Mouse (Mus musculus) liver, embryonic 14.5 days (tissue): ENCODE measurements around the gene Eid2. TPM values are rescaled to one million over a fixed set of nuclear protein-coding genes. Genes with fewer than 3 reads are reported as not detected.

Source experiments
- ATAC-seq: fragments of 200-750 bp; cut with Nextera tagmentation; 2 replicates; pipeline ENCODE4 v1.8.0; 2017; ENCODE audit warnings: moderate number of reproducible peaks, mild to moderate bottlenecking, moderate library complexity; ENCODE audit not compliant: insufficient read depth
- DNase-seq, 3 experiments: peaks; one replicate each; pipeline ENCODE4 v3.0.0-alpha.2; 2012 to 2013; ENCODE audit warnings: low read depth in 3 of 3, low spot score in 3 of 3
- H3K27ac ChIP-seq: fragments of 300-500 bp; sonication (generic); 2 replicates; pipeline ENCODE4 v1.5.1; 2014; ENCODE audit warnings: moderate library complexity, mild to moderate bottlenecking, control low read depth, inconsistent platforms
- H3K27me3 ChIP-seq: fragments of 300-500 bp; sonication (generic); 2 replicates; pipeline ENCODE4 v1.6.1; 2014; ENCODE audit warnings: mild to moderate bottlenecking, low read length, moderate library complexity; ENCODE audit not compliant: control insufficient read depth, insufficient read depth
- H3K36me3 ChIP-seq: fragments of 300-500 bp; sonication (generic); replicated peaks from 2 replicates; pipeline ENCODE4 v1.6.1; 2014; ENCODE audit warnings: low read depth; ENCODE audit not compliant: control insufficient read depth, insufficient read depth
- H3K4me1 ChIP-seq, 2 experiments: fragments of 200-500 bp in 1 of 2; fragments of 300-500 bp in 1 of 2; sonication (generic) in 1 of 2; replicated peaks; 2 replicates each; pipeline ENCODE4 v1.6.1; 2012 to 2014; ENCODE audit warnings: antibody characterized with exemption in 1 of 2, inconsistent platforms in 1 of 2, low read length in 1 of 2; ENCODE audit not compliant: control insufficient read depth in 2 of 2, insufficient read depth in 2 of 2
- H3K4me2 ChIP-seq: fragments of 300-500 bp; sonication (generic); 2 replicates; pipeline ENCODE4 v1.6.1; 2014; ENCODE audit warnings: low read depth, mild to moderate bottlenecking, control low read depth, moderate library complexity
- H3K4me3 ChIP-seq, 2 experiments: fragments of 200-500 bp in 1 of 2; fragments of 300-500 bp in 1 of 2; sonication (generic) in 1 of 2; 2 replicates each; pipeline ENCODE4 v1.5.1; 2012 to 2014; ENCODE audit warnings: low read depth in 2 of 2, low read length in 2 of 2, mild to moderate bottlenecking in 2 of 2, control low read depth in 1 of 2, inconsistent platforms in 1 of 2, moderate library complexity in 1 of 2; ENCODE audit not compliant: insufficient read depth in 1 of 2
- H3K9ac ChIP-seq: fragments of 300-500 bp; sonication (generic); replicated peaks from 2 replicates; pipeline ENCODE4 v1.6.1; 2014; ENCODE audit warnings: mild to moderate bottlenecking, control low read depth, moderate library complexity
- H3K9me3 ChIP-seq: fragments of 300-500 bp; sonication (generic); 2 replicates; pipeline ENCODE4 v1.6.1; 2016; ENCODE audit warnings: low read length, mixed read lengths; ENCODE audit not compliant: control insufficient read depth
- CTCF ChIP-seq: IDR thresholded peaks from 2 replicates; pipeline ENCODE4 v1.5.1; 2016; ENCODE audit warnings: antibody characterized with exemption, low read depth, control low read depth
- EP300 ChIP-seq: IDR thresholded peaks from 2 replicates; pipeline ENCODE4 v1.6.1; 2016; ENCODE audit warnings: antibody characterized with exemption, low read depth
- WGBS: fragments of 180-500 bp; shearing (Covaris S2); extraction: QIAGEN DNeasy Blood & Tissue Kit; methylation state at CpG from one replicate; pipeline ENCODE4 v1.1.7; 2014; ENCODE audit not compliant: insufficient replicate concordance; 5-methylcytosine and 5-hydroxymethylcytosine counted together
- polyA plus RNA-seq, 2 experiments: library from polyadenylated mRNA; depleted of rRNA in 1 of 2; stranded (reverse) in 1 of 2; unstranded in 1 of 2; fragments of >200 nt; fragmentation: Nextera tagmentation in 1 of 2; extraction: Ambion mirVana in 1 of 2; gene quantifications; 2 replicates each; pipeline versions ENCODE4 v1.2.1 to v1.2.3; 2012 to 2014

Gene Eid2
- polyA plus RNA-seq, 2 experiments = 0.38 to 2.3 TPM

DNA sequence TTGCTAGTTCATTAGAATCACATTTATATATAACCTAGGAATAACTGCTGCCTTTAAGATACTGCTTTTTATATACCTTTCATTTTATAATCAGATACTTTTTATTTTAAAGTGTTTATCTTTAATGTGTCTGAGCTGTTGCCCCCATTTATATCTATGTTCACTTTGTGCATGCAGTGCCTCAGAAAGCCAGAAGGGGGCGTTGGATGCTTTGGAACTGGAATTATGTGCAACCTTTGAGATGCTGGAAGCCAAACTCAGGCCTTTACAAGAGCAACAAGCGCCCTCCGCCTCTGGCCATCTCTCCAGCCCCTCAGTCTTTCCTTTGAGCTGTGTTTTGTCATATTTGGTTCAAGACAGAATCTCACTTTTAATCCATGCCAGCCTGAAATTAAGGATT, 4.1 kb downstream of the Eid2 start:
- H3K36me3 ChIP-seq = no peaks in the 10 kb centered on the region
- no peak overlapping the region for H3K9ac ChIP-seq
- no peaks in the 10 kb centered on the region for H3K9me3 ChIP-seq
- H3K4me2 ChIP-seq = no peak overlapping the region
- H3K4me3 ChIP-seq = no peak overlapping the region
- H3K4me1 ChIP-seq = peaks cover 0 to 2% of the 10 kb centered on the region in 2 experiments; a peak in 1 of 4 replicates
- 65% methylated on average over 3 of the region's 3 CpGs for WGBS
- ATAC-seq = no peak
- TF ChIP-seq CTCF (peak; percentile 44), EP300 (no peak)
- peaks cover 13% of the 10 kb centered on the region for H3K27me3 ChIP-seq
- no peak for DNase-seq
- no peak overlapping the region for H3K27ac ChIP-seq

DNA sequence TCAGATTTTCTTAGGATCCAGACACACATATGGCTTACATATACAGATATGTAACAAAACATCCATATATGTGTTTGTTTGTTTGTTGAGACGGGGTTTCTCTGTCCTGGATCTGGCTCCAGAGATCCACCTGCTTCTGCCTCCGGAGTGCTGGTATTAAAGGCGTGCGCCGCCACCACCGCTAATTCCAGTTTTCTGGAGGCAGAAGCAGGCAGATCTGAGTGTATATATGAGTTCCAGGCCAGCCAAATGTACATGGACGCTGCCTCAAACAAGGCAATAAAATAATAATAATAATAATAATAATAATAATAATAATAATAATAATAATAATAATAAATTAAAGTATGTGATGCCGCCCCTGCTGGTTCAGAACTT, 9.5 kb downstream of the Eid2 start:
- no peak for DNase-seq
- no peak for ATAC-seq
- Histone ChIP-seq H3K9ac (no peak overlapping the region), H3K27ac (no peak overlapping the region), H3K27me3 (no peaks in the 10 kb centered on the region), H3K4me3 (no peak overlapping the region), H3K4me1 (peaks cover 2 to 3% of the 10 kb centered on the region in 2 experiments; a peak in 3 of 4 replicates), H3K4me2 (no peak overlapping the region; the same call in none of the 2 replicates), H3K9me3 (no peaks in the 10 kb centered on the region), H3K36me3 (no peaks in the 10 kb centered on the region)
- WGBS = 50% methylated on average over 8 of the region's 8 CpGs
- no peak for TF ChIP-seq EP300

DNA sequence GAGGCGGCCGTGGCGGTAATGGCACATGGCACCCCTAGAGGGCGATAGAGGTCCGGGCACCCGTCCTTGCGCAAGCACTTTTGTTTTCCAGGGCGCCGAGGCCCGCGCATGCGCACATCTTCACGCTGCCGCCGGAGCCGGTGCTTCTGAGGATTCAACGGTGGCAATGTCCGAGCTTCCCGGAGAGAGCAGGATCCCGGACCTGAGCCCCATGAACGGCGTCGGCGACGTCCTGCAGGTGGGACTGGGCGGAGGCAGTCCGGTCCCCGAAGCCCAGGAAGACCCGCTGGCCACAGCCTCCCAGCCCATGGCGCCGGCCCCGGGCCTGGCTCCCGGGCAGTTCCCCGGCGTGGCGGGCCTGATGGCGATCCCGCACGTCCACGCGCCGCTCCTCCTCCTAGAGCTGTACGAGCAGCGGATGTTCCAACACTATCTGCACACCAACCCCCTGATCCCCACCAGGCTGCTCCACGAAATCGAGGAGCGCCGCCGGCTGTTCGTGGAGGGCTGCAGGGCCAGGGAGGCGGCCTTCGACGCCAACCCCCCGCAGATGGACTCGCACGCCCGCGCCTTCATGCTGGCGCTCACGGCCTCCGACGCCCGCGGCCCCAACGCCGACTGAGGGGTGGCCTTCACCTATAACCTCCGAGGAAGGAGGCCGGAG, 10.1 kb downstream of the Eid2 start, which contains the start of gene Eid2b:
Gene Eid2b (plus strand): TSS at position 125 of the 664 bp plus-strand sequence.
- peak; percentile 78 for ATAC-seq
- H3K9ac ChIP-seq = peak within 1 kb of the TSS; percentile 76
- WGBS = 3% methylated on average over 66 of the region's 68 CpGs

DNA sequence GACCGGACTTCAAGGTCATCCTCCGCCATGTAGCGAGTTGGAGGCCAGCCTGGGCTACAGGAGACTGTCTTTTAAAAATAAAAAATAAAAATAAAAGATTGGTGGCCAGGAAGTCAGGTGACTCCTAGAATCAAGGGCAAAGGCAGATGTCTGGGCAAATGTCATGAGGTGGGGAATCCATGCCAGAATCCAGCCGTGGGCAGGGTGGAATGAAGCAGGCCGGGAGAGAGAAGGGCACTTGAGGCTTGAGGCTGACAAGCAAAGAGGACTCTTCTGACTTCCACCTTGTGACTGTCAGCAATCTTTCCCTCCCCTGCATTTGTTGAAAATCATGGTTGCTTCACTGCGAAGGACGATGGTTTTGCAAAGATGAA, 10.6 kb downstream of the Eid2 start:
- Histone ChIP-seq H3K27ac (no peak overlapping the region), H3K27me3 (no peaks in the 10 kb centered on the region), H3K4me1 (peaks cover 2 to 3% of the 10 kb centered on the region in 2 experiments; a peak in 3 of 4 replicates), H3K36me3 (no peaks in the 10 kb centered on the region), H3K9ac (peak overlapping the region; percentile 76), H3K4me3 (peak overlapping the region; percentile 68 to 72), H3K4me2 (peak overlapping the region; percentile 87), H3K9me3 (no peaks in the 10 kb centered on the region)
- ATAC-seq = no peak
- 82% methylated on average over 7 of the region's 7 CpGs for WGBS
- no peak for TF ChIP-seq EP300
- TF ChIP-seq CTCF = no peak
- no peak for DNase-seq

More for the DNA sequence above, 10.1 kb downstream of the Eid2 start, which contains the start of gene Eid2b:
- Histone ChIP-seq H3K4me1 (peaks cover 2 to 3% of the 10 kb centered on the region in 2 experiments; a peak in 3 of 4 replicates), H3K27ac (no peak within 1 kb of the TSS), H3K4me2 (peak within 1 kb of the TSS; percentile 87), H3K4me3 (peak within 1 kb of the TSS; percentile 68 to 72), H3K36me3 (no peaks in the 10 kb centered on the region), H3K27me3 (no peaks in the 10 kb centered on the region), H3K9me3 (no peaks in the 10 kb centered on the region)
- TF ChIP-seq CTCF (peak; percentile 97), EP300 (no peak)
- peak; percentile 79 to 81 (median 81) for DNase-seq

DNA sequence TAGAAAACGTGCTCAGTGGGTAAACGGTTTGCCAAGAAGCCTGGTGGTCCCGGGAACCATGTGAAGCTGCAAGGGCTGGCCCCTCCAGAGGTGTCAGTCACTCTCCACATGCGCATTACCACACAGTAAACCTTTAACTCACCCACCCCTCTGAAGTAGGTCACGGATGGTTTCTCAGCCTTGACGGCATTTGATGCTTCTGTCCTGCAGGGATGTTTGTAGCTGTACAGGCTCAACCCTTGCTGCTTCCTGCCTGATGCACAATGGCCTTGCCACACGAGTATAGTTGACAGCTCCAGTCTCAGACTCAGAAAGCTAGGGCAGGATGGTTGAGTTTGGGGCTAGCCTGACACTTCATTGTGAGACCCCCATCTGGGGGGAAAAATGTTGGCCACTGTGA, 12.9 kb downstream of the Eid2 start:
- TF ChIP-seq CTCF (no peak), EP300 (no peak)
- Histone ChIP-seq H3K36me3 (no peaks in the 10 kb centered on the region), H3K4me2 (no peak overlapping the region), H3K9ac (no peak overlapping the region), H3K27ac (no peak overlapping the region), H3K9me3 (no peaks in the 10 kb centered on the region), H3K4me3 (no peak overlapping the region), H3K27me3 (no peaks in the 10 kb centered on the region), H3K4me1 (peaks cover 2 to 3% of the 10 kb centered on the region in 2 experiments; a peak in 3 of 4 replicates)
- ATAC-seq (no peak), DNase-seq (no peak)
- WGBS = 58% methylated on average over 7 of the region's 7 CpGs
